Mouse (Mus musculus) MEL (cell line): ENCODE measurements around the gene Trim14. TPM values are rescaled to one million over a fixed set of nuclear protein-coding genes. Genes with fewer than 3 reads are reported as not detected.
A peak's percentile ranks its signal among the peaks of the same experiment; 100 is the strongest.

ENCODE experiments used
- DNase-seq: peaks from one replicate; pipeline ENCODE4 v3.0.0; 2011; ENCODE audit warnings: low read depth, low spot score
- H3K27ac ChIP-seq: 2 replicates; pipeline ENCODE4 v1.5.1; 2012; ENCODE audit warnings: low read depth, mild to moderate bottlenecking, control low read depth, low read length, moderate library complexity; ENCODE audit not compliant: control insufficient read depth
- H3K27me3 ChIP-seq, 2 experiments: fragments of 150-350 bp in 1 of 2; sonication (generic) in 1 of 2; 2 replicates each; pipeline ENCODE4 v1.6.1; 2012; ENCODE audit warnings: low read length in 2 of 2, mild to moderate bottlenecking in 2 of 2, improper control_type of control experiment in 1 of 2, moderate library complexity in 1 of 2; ENCODE audit not compliant: insufficient read depth in 2 of 2, control insufficient read depth in 1 of 2
- H3K36me3 ChIP-seq, 2 experiments: 2 replicates each; pipeline ENCODE4 v1.6.1; 2012 to 2014; ENCODE audit warnings: low read length in 2 of 2, improper control_type of control experiment in 1 of 2, inconsistent platforms in 1 of 2, mild to moderate bottlenecking in 1 of 2; ENCODE audit not compliant: insufficient read depth in 2 of 2, control insufficient read depth in 1 of 2
- H3K4me1 ChIP-seq, 2 experiments: fragments of 150-350 bp in 1 of 2; sonication (generic) in 1 of 2; 2 replicates each; pipeline ENCODE4 v1.6.1; 2012; ENCODE audit warnings: low read length in 2 of 2, improper control_type of control experiment in 1 of 2, mild to moderate bottlenecking in 1 of 2; ENCODE audit not compliant: insufficient read depth in 2 of 2, control insufficient read depth in 1 of 2
- H3K4me3 ChIP-seq, 2 experiments: fragments of 150-350 bp in 1 of 2; sonication (generic) in 1 of 2; 2 replicates each; pipeline ENCODE4 v1.5.1; 2012; ENCODE audit warnings: low read depth in 2 of 2, low read length in 2 of 2, mild to moderate bottlenecking in 2 of 2, moderate library complexity in 2 of 2, control low read depth in 1 of 2, improper control_type of control experiment in 1 of 2; ENCODE audit not compliant: control insufficient read depth in 1 of 2, insufficient read depth in 1 of 2
- H3K79me2 ChIP-seq: 2 replicates; pipeline ENCODE4 v1.6.1; 2012; ENCODE audit warnings: mild to moderate bottlenecking, low read length, moderate library complexity; ENCODE audit not compliant: control insufficient read depth, poor library complexity, insufficient read depth
- H3K9ac ChIP-seq: 2 replicates; pipeline ENCODE4 v1.6.1; 2012; ENCODE audit warnings: low read depth, mild to moderate bottlenecking, control low read depth, low read length, moderate library complexity; ENCODE audit not compliant: control insufficient read depth, poor library complexity, severe bottlenecking
- H3K9me3 ChIP-seq: fragments of 150-350 bp; sonication (generic); replicated peaks from 2 replicates; pipeline ENCODE4 v1.6.1; 2012; ENCODE audit warnings: mild to moderate bottlenecking, low read length, improper control_type of control experiment, moderate library complexity; ENCODE audit not compliant: insufficient read depth
- ELF1 ChIP-seq: IDR thresholded peaks from 2 replicates; pipeline ENCODE4 v1.6.1; 2014; ENCODE audit warnings: low read depth, mild to moderate bottlenecking, inconsistent platforms, low read length, improper control_type of control experiment, moderate library complexity
- ETS1 ChIP-seq: IDR thresholded peaks from 2 replicates; pipeline ENCODE4 v1.6.1; 2012; ENCODE audit warnings: low read depth, mild to moderate bottlenecking, inconsistent platforms, low read length, improper control_type of control experiment, moderate library complexity
- HCFC1 ChIP-seq: IDR thresholded peaks from 2 replicates; pipeline ENCODE4 v1.6.1; 2012; ENCODE audit warnings: low read depth, mild to moderate bottlenecking, inconsistent platforms, low read length, improper control_type of control experiment, moderate library complexity
- MAX ChIP-seq: IDR thresholded peaks from 2 replicates; pipeline ENCODE4 v1.6.1; 2011; ENCODE audit warnings: low read length, improper control_type of control experiment
- MAZ ChIP-seq: IDR thresholded peaks from 2 replicates; pipeline ENCODE4 v1.6.1; 2012; ENCODE audit warnings: low read depth, mild to moderate bottlenecking, inconsistent platforms, low read length, improper control_type of control experiment
- MXI1 ChIP-seq: IDR thresholded peaks from 2 replicates; pipeline ENCODE4 v1.6.1; 2011; ENCODE audit warnings: mild to moderate bottlenecking, low read depth, low read length, improper control_type of control experiment
- MYC ChIP-seq: IDR thresholded peaks from 2 replicates; pipeline ENCODE4 v1.6.1; 2011; ENCODE audit warnings: low read depth, mild to moderate bottlenecking, low read length, improper control_type of control experiment, moderate library complexity
- NELFE ChIP-seq: IDR thresholded peaks from 2 replicates; pipeline ENCODE4 v1.6.1; 2011; ENCODE audit warnings: low read depth, low read length, improper control_type of control experiment
- NRF1 ChIP-seq: IDR thresholded peaks from 2 replicates; pipeline ENCODE4 v1.6.1; 2014; ENCODE audit warnings: low read depth, mild to moderate bottlenecking, inconsistent platforms, low read length, improper control_type of control experiment, moderate library complexity; ENCODE audit not compliant: poor library complexity, insufficient read depth, severe bottlenecking
- POLR2A ChIP-seq, 2 experiments: IDR thresholded peaks; 2 replicates each; pipeline ENCODE4 v1.6.1; 2011 to 2012; ENCODE audit warnings: low read length in 2 of 2, mild to moderate bottlenecking in 2 of 2, control low read depth in 1 of 2, improper control_type of control experiment in 1 of 2, low read depth in 1 of 2, moderate library complexity in 1 of 2; ENCODE audit not compliant: control insufficient read depth in 1 of 2, insufficient read depth in 1 of 2, poor library complexity in 1 of 2
- POLR2AphosphoS2 ChIP-seq: IDR thresholded peaks from 2 replicates; pipeline ENCODE4 v1.6.1; 2011; ENCODE audit warnings: low read length, improper control_type of control experiment
- RCOR1 ChIP-seq: IDR thresholded peaks from 2 replicates; pipeline ENCODE4 v1.6.1; 2012; ENCODE audit warnings: low read depth, mild to moderate bottlenecking, inconsistent platforms, low read length, improper control_type of control experiment
- SIN3A ChIP-seq: IDR thresholded peaks from 2 replicates; pipeline ENCODE4 v1.6.1; 2012; ENCODE audit warnings: low read length, improper control_type of control experiment, inconsistent platforms
- TBP ChIP-seq: IDR thresholded peaks from 2 replicates; pipeline ENCODE4 v1.8.0; 2011; ENCODE audit warnings: low read depth, low read length, improper control_type of control experiment
- TCF12 ChIP-seq: IDR thresholded peaks from 2 replicates; pipeline ENCODE4 v1.6.1; 2014; ENCODE audit warnings: low read depth, mild to moderate bottlenecking, inconsistent platforms, low read length, improper control_type of control experiment, moderate library complexity
- UBTF ChIP-seq: IDR thresholded peaks from 2 replicates; pipeline ENCODE4 v1.6.1; 2012; ENCODE audit warnings: low read depth, mild to moderate bottlenecking, inconsistent platforms, low read length, improper control_type of control experiment, moderate library complexity, borderline replicate concordance; ENCODE audit not compliant: insufficient read depth
- USF1 ChIP-seq: IDR thresholded peaks from 2 replicates; pipeline ENCODE4 v1.6.1; 2014; ENCODE audit warnings: low read depth, mild to moderate bottlenecking, inconsistent platforms, low read length, improper control_type of control experiment, moderate library complexity
- ZC3H11A ChIP-seq: IDR thresholded peaks from 2 replicates; pipeline ENCODE4 v1.6.1; 2012; ENCODE audit warnings: low read depth, mild to moderate bottlenecking, inconsistent platforms, low read length, improper control_type of control experiment
- ZMIZ1 ChIP-seq: IDR thresholded peaks from 2 replicates; pipeline ENCODE4 v1.6.1; 2012; ENCODE audit warnings: low read depth, mild to moderate bottlenecking, inconsistent platforms, low read length, improper control_type of control experiment, moderate library complexity
- ZNF384 ChIP-seq: IDR thresholded peaks from 2 replicates; pipeline ENCODE4 v1.6.1; 2012; ENCODE audit warnings: low read depth, mild to moderate bottlenecking, inconsistent platforms, low read length, improper control_type of control experiment
- polyA plus RNA-seq, 2 experiments: library from polyadenylated mRNA; stranded (reverse) in 1 of 2; unstranded in 1 of 2; fragments of >175 nt in 1 of 2; fragments of >200 nt in 1 of 2; gene quantifications; 2 replicates each; pipeline versions ENCODE4 v1.2.1 to v1.2.4; 2012; ENCODE audit warnings: low replicate concordance in 2 of 2, low read depth in 1 of 2; ENCODE audit not compliant: insufficient read length in 2 of 2, insufficient read depth in 1 of 2, missing spikeins in 1 of 2
- total RNA-seq: library from RNA; depleted of rRNA; stranded (reverse); fragments of 300-350 nt; gene quantifications from 2 replicates; pipeline ENCODE4 v1.2.3, GENCODE M21; 2012

The Trim14 gene
- total and polyA plus RNA-seq, 3 experiments = 1.1 to 5.1 TPM; not detected in 1

DNA sequence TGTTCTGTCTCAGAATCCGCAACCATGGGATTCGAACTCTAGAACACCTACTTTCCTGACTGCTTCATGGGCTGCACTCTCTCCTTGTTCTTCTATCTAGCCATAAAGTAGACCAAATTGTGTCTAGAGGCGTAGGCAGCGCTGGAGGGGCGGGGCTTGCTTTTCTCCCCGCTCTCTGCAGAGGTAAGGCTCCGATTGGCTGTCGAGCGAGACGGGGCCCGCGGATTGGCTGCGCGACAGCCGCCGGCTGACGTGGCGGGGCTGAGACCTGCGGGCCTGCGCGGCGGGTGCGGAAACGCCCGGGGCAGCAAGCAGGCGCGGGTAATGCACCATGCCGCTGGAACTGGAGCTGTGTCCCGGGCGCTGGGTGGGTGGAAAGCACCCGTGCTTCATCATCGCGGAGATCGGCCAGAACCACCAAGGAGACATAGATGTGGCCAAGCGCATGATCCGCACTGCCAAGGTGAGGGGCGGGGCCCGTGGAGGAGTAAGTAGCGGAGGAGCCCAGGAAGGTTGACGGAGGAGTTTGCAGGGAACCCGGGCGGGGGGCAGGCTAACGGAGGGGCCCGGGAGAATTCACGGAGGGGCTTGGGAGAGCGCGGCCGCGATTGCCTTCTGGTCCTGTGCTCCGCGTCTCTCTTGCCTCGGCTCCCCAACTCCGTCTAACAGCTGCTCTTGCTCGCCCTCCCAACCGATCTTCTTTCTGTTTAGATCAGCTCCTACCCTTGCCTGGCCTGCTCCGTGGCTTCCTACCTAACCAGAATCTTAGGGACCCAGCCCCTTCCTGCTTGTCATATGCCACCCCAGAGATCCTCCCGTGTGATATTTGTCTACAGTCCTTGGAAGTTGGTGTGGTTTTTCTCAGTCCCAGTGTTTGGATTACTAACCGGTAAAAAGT is 46.7 kb downstream of the Trim14 start, which contains the start of gene Nans:
Nans (plus strand) TSS at position 221 of the 898 bp plus-strand sequence.
- Histone ChIP-seq H3K4me3 (peak within 1 kb of the TSS; percentile 68 to 97), H3K27ac (peak within 1 kb of the TSS; percentile 57), H3K36me3 (peaks cover 10 to 28% of the 10 kb centered on the region in 2 experiments), H3K9ac (peak within 1 kb of the TSS; percentile 72), H3K79me2 (peaks cover 26% of the 10 kb centered on the region), H3K9me3 (no peaks in the 10 kb centered on the region), H3K27me3 (no peaks in the 10 kb centered on the region), H3K4me1 (peaks cover 23 to 34% of the 10 kb centered on the region in 2 experiments)
- DNase-seq = peak; percentile 98
- TF ChIP-seq MXI1 (peak; percentile 90), ZNF384 (no peak), RCOR1 (0 out of 2 replicates have a peak, but pooled peaks have one; percentile 33), ZMIZ1 (peak; percentile 88), ETS1 (peak; percentile 32; the same call in 1 of the 2 replicates), POLR2AphosphoS2 (peak; percentile 81; the same call in 1 of the 2 replicates), MAZ (no peak; the same call in 1 of the 2 replicates), TBP (peak; percentile 88), MYC (peak; percentile 43; the same call in 1 of the 2 replicates), USF1 (no peak), ELF1 (peak; percentile 78), UBTF (0 out of 2 replicates have a peak, but pooled peaks have one; percentile 3), SIN3A (peak; percentile 90), NELFE (peak; percentile 97), POLR2A (IDR thresholded peaks at IDR 0.05; ENCODE audit: control insufficient read depth in 1 of 2, insufficient read depth in 1 of 2, low read depth in 1 of 2, low read length in 2 of 2, poor library complexity in 1 of 2) (peak; percentile 76 to 89), MAX (peak; percentile 43; the same call in 1 of the 2 replicates), TCF12 (peak; percentile 50; the same call in 1 of the 2 replicates), ZC3H11A (no peak), HCFC1 (peak; percentile 57), NRF1 (peak; percentile 70)
